Mouse (Mus musculus) thymus, adult 2 months (tissue): ENCODE measurements around the gene Kdelr1.

ENCODE experiments used
- CTCF ChIP-seq: fragments of 200-500 bp; IDR thresholded peaks from 2 replicates; pipeline ENCODE4 v1.5.1; 2012; ENCODE audit warnings: mild to moderate bottlenecking, control low read depth, low read length, moderate library complexity, borderline replicate concordance; ENCODE audit not compliant: control insufficient read depth, poor library complexity, insufficient read depth; ENCODE audit errors: extremely low read depth
- POLR2A ChIP-seq: fragments of 200-500 bp; IDR thresholded peaks from 2 replicates; pipeline ENCODE4 v1.6.1; 2012; ENCODE audit warnings: mild to moderate bottlenecking, low read length, control low read depth, moderate library complexity; ENCODE audit not compliant: control insufficient read depth, poor library complexity, insufficient read depth; ENCODE audit errors: extremely low read depth

- TF ChIP-seq CTCF (no peak), POLR2A (no peak)
These were observed 51.3 kb downstream of the Kdelr1 start, which contains the start of gene Ccdc114 for GRCm38 (mm10) chr7:45923762-45924428.
